Mouse (Mus musculus) monocyte, adult 5-6 weeks (primary cell): ENCODE data around the gene Dad1. TPM values are rescaled to one million over a fixed set of nuclear protein-coding genes. Genes with fewer than 3 reads are reported as not detected.

Source experiments
- ATAC-seq: fragments of 153-309, 156-312 bp; replicated peaks from 2 replicates; pipeline ENCODE4 v1.8.0; 2017; ENCODE audit warnings: mild to moderate bottlenecking; ENCODE audit not compliant: low TSS enrichment, insufficient number of reproducible peaks, severe bottlenecking, poor library complexity, low FRiP score
- total RNA-seq: library from RNA; stranded (forward); fragments of 200-1000, 200-491, 200-594 nt; gene quantifications from 3 replicates; pipeline ENCODE4 v1.2.3, GENCODE M21; 2017

Gene Dad1
- total RNA-seq, result 55.5 to 125 TPM (median 69.5 TPM) in 3 replicates

GRCm38 (mm10) chr14:54253741-54254291 is at the start of gene Dad1, which contains the start of gene Abhd4:
Dad1 (minus strand) TSS chr14:54254104.
Abhd4 (plus strand) TSS chr14:54254188.
- peak; percentile 98 for ATAC-seq

GRCm38 (mm10) chr14:54300676-54301075 is 46.8 kb upstream of the Dad1 start:
- no peak for ATAC-seq

- ATAC-seq, result no peak
Measured at GRCm38 (mm10) chr14:54300136-54300535, 46.2 kb upstream of the Dad1 start.

GRCm38 (mm10) chr14:54284839-54285238 is 30.9 kb upstream of the Dad1 start, which contains the start of gene Olfr49:
Olfr49 (minus strand) TSS chr14:54284939.
- no peak for ATAC-seq

- no peak for ATAC-seq
Measured at GRCm38 (mm10) chr14:54276446-54276845, 22.5 kb upstream of the Dad1 start.

GRCm38 (mm10) chr14:54272696-54273095 is 18.8 kb upstream of the Dad1 start:
- no peak for ATAC-seq

- no peak for ATAC-seq
Measured at GRCm38 (mm10) chr14:54271976-54272606, 18.2 kb upstream of the Dad1 start.

GRCm38 (mm10) chr14:54270413-54270812 is 16.5 kb upstream of the Dad1 start:
- ATAC-seq, result no peak

GRCm38 (mm10) chr14:54269566-54269965 is 15.7 kb upstream of the Dad1 start:
- ATAC-seq, result no peak

- ATAC-seq, result no peak
Measured at GRCm38 (mm10) chr14:54267966-54268365, 14.1 kb upstream of the Dad1 start.

- ATAC-seq, result no peak
Measured at GRCm38 (mm10) chr14:54265951-54266350, 12.0 kb upstream of the Dad1 start.

- no peak for ATAC-seq
Measured at GRCm38 (mm10) chr14:54265093-54265492, 11.2 kb upstream of the Dad1 start.

- ATAC-seq, result no peak
Measured at GRCm38 (mm10) chr14:54264231-54264630, 10.3 kb upstream of the Dad1 start.

- ATAC-seq, result no peak
Measured at GRCm38 (mm10) chr14:54263099-54263498, 9.2 kb upstream of the Dad1 start.

GRCm38 (mm10) chr14:54262622-54263021 is 8.7 kb upstream of the Dad1 start:
- ATAC-seq, result no peak

- ATAC-seq, result no peak
Measured at GRCm38 (mm10) chr14:54261386-54261785, 7.5 kb upstream of the Dad1 start.

GRCm38 (mm10) chr14:54260196-54260595 is 6.3 kb upstream of the Dad1 start:
- no peak for ATAC-seq

GRCm38 (mm10) chr14:54259722-54260085 is 5.8 kb upstream of the Dad1 start:
- ATAC-seq, result no peak

- peak; percentile 77 for ATAC-seq
Measured at GRCm38 (mm10) chr14:54259003-54259721, 5.3 kb upstream of the Dad1 start.

- ATAC-seq, result no peak
Measured at GRCm38 (mm10) chr14:54258131-54258670, 4.3 kb upstream of the Dad1 start.
